Mouse (Mus musculus) stomach, embryonic 16.5 days (tissue): ENCODE results near the gene Naif1. TPM values are rescaled to one million over a fixed set of nuclear protein-coding genes. Genes with fewer than 3 reads are reported as not detected.

ENCODE experiments used
- ATAC-seq: fragments of 200-750 bp; cut with Nextera tagmentation; 2 replicates; pipeline ENCODE4 v1.8.0; 2017; ENCODE audit warnings: moderate number of reproducible peaks, moderate TSS enrichment; ENCODE audit not compliant: insufficient read depth, low FRiP score
- H3K27ac ChIP-seq: fragments of 300-500 bp; sonication (generic); 2 replicates; pipeline ENCODE4 v1.5.1; 2014; ENCODE audit warnings: low read length
- H3K27me3 ChIP-seq: fragments of 300-500 bp; sonication (generic); 2 replicates; pipeline ENCODE4 v1.6.1; 2014; ENCODE audit warnings: low read length, control low read depth, mixed read lengths; ENCODE audit not compliant: control insufficient read depth, insufficient read depth
- H3K36me3 ChIP-seq: fragments of 300-500 bp; sonication (generic); 2 replicates; pipeline ENCODE4 v1.6.1; 2014; ENCODE audit warnings: low read length; ENCODE audit not compliant: control insufficient read depth, insufficient read depth
- H3K4me1 ChIP-seq: fragments of 300-500 bp; sonication (generic); 2 replicates; pipeline ENCODE4 v1.6.1; 2014; ENCODE audit warnings: low read length, control low read depth, mixed read lengths; ENCODE audit not compliant: control insufficient read depth, insufficient read depth
- H3K4me2 ChIP-seq: fragments of 300-500 bp; sonication (generic); 2 replicates; pipeline ENCODE4 v1.6.1; 2014; ENCODE audit warnings: low read depth, low read length, mixed read lengths
- H3K4me3 ChIP-seq: fragments of 300-500 bp; sonication (generic); replicated peaks from 2 replicates; pipeline ENCODE4 v1.5.1; 2014; ENCODE audit warnings: mild to moderate bottlenecking, low read length
- H3K9ac ChIP-seq: fragments of 300-500 bp; sonication (generic); 2 replicates; pipeline ENCODE4 v1.6.1; 2014; ENCODE audit warnings: low read length
- H3K9me3 ChIP-seq: fragments of 300-500 bp; sonication (generic); replicated peaks from 2 replicates; pipeline ENCODE4 v1.6.1; 2016; ENCODE audit warnings: low read length, control low read depth; ENCODE audit not compliant: control insufficient read depth
- WGBS: fragments of 180-500 bp; shearing (Covaris S2); extraction: QIAGEN DNeasy Blood & Tissue Kit; methylation state at CpG from one replicate; pipeline ENCODE4 v1.1.7; 2014; 5-methylcytosine and 5-hydroxymethylcytosine counted together
- polyA plus RNA-seq: library from polyadenylated mRNA; unstranded; fragments of >200 nt; fragmentation: Nextera tagmentation; extraction: Ambion mirVana; gene quantifications from 2 replicates; pipeline ENCODE4 v1.2.1, GENCODE M21; 2015

The Naif1 gene
- polyA plus RNA-seq, 1 experiment from 2014 or later = 5.1 TPM

DNA sequence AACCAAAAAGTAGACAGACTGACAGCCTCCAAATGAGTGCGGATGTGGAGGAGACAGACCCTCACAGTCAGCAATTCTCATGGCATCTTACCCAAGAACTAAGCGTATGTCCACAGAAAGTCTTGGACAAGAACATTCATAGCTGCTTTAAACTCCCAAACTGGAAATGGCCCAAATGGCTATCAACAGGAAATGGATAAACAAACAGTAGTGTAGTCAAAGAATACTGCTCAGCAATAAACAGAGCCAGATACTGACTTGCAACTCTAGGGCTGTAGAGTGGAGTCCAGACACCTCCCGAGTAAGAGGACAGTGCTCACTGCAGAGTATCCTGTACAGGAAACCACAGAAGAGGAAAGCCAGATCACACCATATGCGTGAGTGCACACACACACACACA lies 49.1 kb downstream of the Naif1 start:
- no peak for ATAC-seq
- no peak overlapping the region for H3K4me3 ChIP-seq
- no peak overlapping the region for H3K27ac ChIP-seq
- 0 out of 2 replicates have a peak, but pooled peaks cover 9% of the 10 kb centered on the region for H3K9me3 ChIP-seq
- WGBS = 79% methylated on average over 4 of the region's 4 CpGs
- no peak overlapping the region for H3K9ac ChIP-seq
- no peaks in the 10 kb centered on the region for H3K36me3 ChIP-seq
- peaks cover 13% of the 10 kb centered on the region for H3K4me1 ChIP-seq
- H3K4me2 ChIP-seq = no peak overlapping the region
- no peaks in the 10 kb centered on the region for H3K27me3 ChIP-seq

DNA sequence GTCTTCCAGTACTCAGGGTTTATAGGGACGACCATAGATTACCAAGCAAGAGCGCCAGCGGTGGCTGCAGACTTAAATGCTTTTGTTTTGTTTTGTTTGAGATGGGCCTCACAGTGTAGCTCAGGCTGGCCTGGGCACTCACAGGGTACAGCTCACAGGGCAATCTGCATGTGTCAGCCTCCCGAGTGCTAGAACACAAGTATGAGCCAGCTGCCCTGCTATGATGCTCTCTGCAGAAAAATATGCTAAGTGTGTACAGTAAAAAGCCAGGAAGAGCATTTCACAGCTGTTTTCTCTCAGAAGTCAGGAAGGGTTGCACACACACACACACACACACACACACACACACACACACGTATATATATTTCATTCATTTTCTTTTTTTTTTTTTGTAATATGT lies 50.2 kb downstream of the Naif1 start:
- no peak overlapping the region for H3K4me2 ChIP-seq
- no peak for ATAC-seq
- H3K27ac ChIP-seq = no peak overlapping the region
- H3K9me3 ChIP-seq = peaks cover 9% of the 10 kb centered on the region; the same call in 1 of the 2 replicates
- H3K9ac ChIP-seq = no peak overlapping the region
- peaks cover 13% of the 10 kb centered on the region for H3K4me1 ChIP-seq
- H3K27me3 ChIP-seq = no peaks in the 10 kb centered on the region
- no peak overlapping the region for H3K4me3 ChIP-seq
- 68% methylated on average over 5 of the region's 5 CpGs for WGBS
- no peaks in the 10 kb centered on the region for H3K36me3 ChIP-seq

DNA sequence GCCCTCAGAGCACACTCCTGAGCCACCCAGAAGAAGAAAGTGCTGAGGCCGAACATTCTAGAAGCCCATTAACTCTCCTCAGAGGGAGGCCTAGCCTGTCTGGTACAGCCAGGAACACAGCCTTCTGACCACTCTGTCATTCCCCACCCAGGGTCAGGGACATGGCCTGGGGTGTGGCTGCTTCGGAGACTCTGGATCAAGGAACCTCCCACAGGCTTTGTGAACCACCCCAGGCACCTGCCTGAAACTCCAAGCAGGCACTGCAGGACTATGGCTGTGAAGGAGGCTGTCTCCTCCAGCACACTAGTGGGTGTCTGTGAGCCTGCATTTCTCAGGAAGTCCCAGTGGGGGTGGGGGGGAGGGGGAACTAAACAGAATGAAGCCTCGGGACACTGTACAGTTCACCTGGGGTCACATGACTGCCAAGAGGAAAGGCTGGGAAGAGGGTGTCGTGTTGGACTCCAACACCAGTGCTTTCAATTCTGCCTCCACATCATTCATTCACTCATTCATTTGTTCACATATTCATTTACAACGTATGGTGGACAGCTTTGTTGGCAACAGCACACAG lies 51.6 kb downstream of the Naif1 start:
- Histone ChIP-seq H3K9ac (peak overlapping the region; percentile 28; the same call in 1 of the 2 replicates), H3K27me3 (no peaks in the 10 kb centered on the region), H3K4me2 (no peak overlapping the region), H3K9me3 (peaks cover 12% of the 10 kb centered on the region), H3K36me3 (no peaks in the 10 kb centered on the region), H3K4me3 (no peak overlapping the region), H3K4me1 (peaks cover 13% of the 10 kb centered on the region), H3K27ac (peak overlapping the region; percentile 92)
- WGBS = 58% methylated on average over 5 of the region's 5 CpGs
- peak; percentile 14; the same call in 1 of the 2 replicates for ATAC-seq

DNA sequence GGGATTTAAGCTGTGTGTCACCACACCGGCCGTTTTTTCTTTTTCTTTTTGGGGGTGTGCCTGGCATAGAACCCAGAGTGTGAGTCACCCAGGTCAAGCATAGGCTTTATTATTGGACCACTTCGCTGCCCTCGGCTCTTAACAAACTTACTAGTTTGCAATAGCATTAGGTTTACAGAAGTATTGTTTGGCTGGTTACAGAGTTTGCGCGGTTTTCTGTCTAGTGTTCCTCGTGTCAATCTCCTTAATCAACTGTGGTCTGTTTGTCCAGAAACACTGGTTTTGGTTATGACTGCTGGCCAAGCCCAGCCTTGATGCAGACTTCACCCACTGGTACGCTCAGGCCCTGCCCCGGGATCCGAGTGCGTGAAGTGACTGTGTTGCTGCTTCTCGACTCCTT lies 52.6 kb downstream of the Naif1 start:
- H3K36me3 ChIP-seq = no peaks in the 10 kb centered on the region
- H3K4me1 ChIP-seq = peaks cover 21% of the 10 kb centered on the region
- WGBS = 66% methylated on average over 12 of the region's 12 CpGs
- H3K27ac ChIP-seq = peak overlapping the region; percentile 92
- H3K9me3 ChIP-seq = peaks cover 12% of the 10 kb centered on the region
- peak; percentile 48; the same call in 1 of the 2 replicates for ATAC-seq
- no peak overlapping the region for H3K4me3 ChIP-seq
- H3K9ac ChIP-seq = peak overlapping the region; percentile 46
- no peaks in the 10 kb centered on the region for H3K27me3 ChIP-seq
- no peak overlapping the region; the same call in 1 of the 2 replicates for H3K4me2 ChIP-seq

DNA sequence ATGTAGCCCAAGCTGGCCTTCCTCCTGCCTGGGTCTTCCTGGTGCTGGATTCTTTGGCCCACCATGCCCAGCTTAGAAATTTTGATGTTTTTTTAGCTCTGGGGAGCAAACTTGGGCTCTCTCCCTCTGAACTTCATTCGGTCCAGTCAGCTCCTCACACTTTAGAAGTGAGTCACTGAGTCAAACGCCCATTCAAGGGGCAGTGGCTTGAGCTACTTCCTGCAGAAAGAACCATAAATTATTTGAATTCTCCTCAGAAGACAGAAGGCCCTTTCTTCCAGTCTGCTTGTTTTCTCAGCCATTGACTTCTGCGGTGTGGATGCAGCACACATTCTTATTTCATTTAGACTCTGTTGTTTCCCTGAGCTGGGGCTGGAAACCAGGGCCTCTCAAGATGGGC lies 53.3 kb downstream of the Naif1 start:
- H3K4me2 ChIP-seq = no peak overlapping the region
- no peaks in the 10 kb centered on the region for H3K27me3 ChIP-seq
- H3K9ac ChIP-seq = peak overlapping the region; percentile 46
- peaks cover 10% of the 10 kb centered on the region for H3K9me3 ChIP-seq
- H3K36me3 ChIP-seq = no peaks in the 10 kb centered on the region
- WGBS = 41% methylated on average over 3 of the region's 3 CpGs
- no peak for ATAC-seq
- H3K4me3 ChIP-seq = no peak overlapping the region
- peaks cover 21% of the 10 kb centered on the region for H3K4me1 ChIP-seq
- peak overlapping the region; percentile 92 for H3K27ac ChIP-seq

DNA sequence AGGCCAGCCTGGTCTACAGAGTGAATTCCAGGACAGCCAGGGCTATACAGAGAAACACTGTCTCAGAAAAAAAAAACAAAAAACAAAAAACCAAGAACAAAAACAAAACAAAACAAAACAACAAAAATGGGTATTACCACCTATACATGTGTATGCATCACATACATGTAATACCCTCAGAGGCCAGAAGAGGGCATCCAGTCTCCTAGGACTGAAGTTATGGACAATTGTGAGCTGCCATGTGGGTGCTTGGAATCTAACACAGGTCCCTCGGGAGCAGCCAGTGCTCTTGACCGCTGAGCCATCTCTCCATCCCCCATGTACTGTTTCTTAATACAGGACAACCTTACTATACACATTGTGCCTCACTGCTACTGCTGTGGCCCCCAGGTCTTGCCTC lies 55.3 kb downstream of the Naif1 start:
- H3K36me3 ChIP-seq = no peaks in the 10 kb centered on the region
- ATAC-seq = no peak
- WGBS = 100% methylated on average over 2 of the region's 2 CpGs
- peaks cover 3% of the 10 kb centered on the region for H3K9me3 ChIP-seq
- H3K4me2 ChIP-seq = no peak overlapping the region
- no peaks in the 10 kb centered on the region for H3K27me3 ChIP-seq
- H3K4me1 ChIP-seq = peaks cover 33% of the 10 kb centered on the region
- H3K27ac ChIP-seq = no peak overlapping the region
- H3K4me3 ChIP-seq = no peak overlapping the region
- H3K9ac ChIP-seq = no peak overlapping the region

Other genes with a start within 250 kb of the Naif1 start
- gene Pomt1, start 213.9 kb upstream of the Naif1 start, polyA plus RNA-seq = 23.6 and 24.0 TPM in 2 replicates
- 53.4 and 59.7 TPM in 2 replicates for gene Uck1, start 190.3 kb upstream of the Naif1 start, polyA plus RNA-seq
- gene Golga2, start 163.1 kb upstream of the Naif1 start, polyA plus RNA-seq = 24.6 TPM in 2 replicates
- 372 and 388 TPM in 2 replicates for gene Swi5, start 162.4 kb upstream of the Naif1 start, polyA plus RNA-seq
- gene Ciz1, start 98.1 kb upstream of the Naif1 start, polyA plus RNA-seq = 41.9 and 45.4 TPM in 2 replicates
- 8.1 and 8.2 TPM in 2 replicates for gene Dnm1, start 97.1 kb upstream of the Naif1 start, polyA plus RNA-seq
- gene 1110008P14Rik, start 68.5 kb upstream of the Naif1 start, polyA plus RNA-seq = 41.5 and 41.9 TPM in 2 replicates
- gene Lcn2, start 62.2 kb upstream of the Naif1 start, polyA plus RNA-seq = 21.1 and 23.6 TPM in 2 replicates
- gene Ptges2, start 54.6 kb upstream of the Naif1 start, polyA plus RNA-seq = 23.7 and 26.7 TPM in 2 replicates
- gene Slc25a25, start 988 bp downstream of the Naif1 start, polyA plus RNA-seq = 15.4 and 16.9 TPM in 2 replicates
- 11.4 and 12.8 TPM in 2 replicates for gene Fam102a, start 84.9 kb downstream of the Naif1 start, polyA plus RNA-seq
- gene Dpm2, start 120.4 kb downstream of the Naif1 start, polyA plus RNA-seq = 104 and 106 TPM in 2 replicates
- gene Pip5kl1, start 124.3 kb downstream of the Naif1 start, polyA plus RNA-seq = 0.56 and 0.67 TPM in 2 replicates
- gene 9430097D07Rik, start 125.2 kb downstream of the Naif1 start, polyA plus RNA-seq = 0.10 and 0.15 TPM in 2 replicates
- gene St6galnac4, start 136.6 kb downstream of the Naif1 start, polyA plus RNA-seq = 19.8 and 22.9 TPM in 2 replicates
- 17.1 and 18.5 TPM in 2 replicates for gene St6galnac6, start 149.3 kb downstream of the Naif1 start, polyA plus RNA-seq
- gene Ak1, start 171.3 kb downstream of the Naif1 start, polyA plus RNA-seq = 27.4 and 60.2 TPM in 2 replicates
- gene Eng, start 196.1 kb downstream of the Naif1 start, polyA plus RNA-seq = 63.6 and 64.5 TPM in 2 replicates